Mouse (Mus musculus): Measurements from ENCODE around the gene Srgap3. TPM values are rescaled to one million over a fixed set of nuclear protein-coding genes. Genes with fewer than 3 reads are reported as not detected.

Srgap3 gene
- total RNA-seq, 2 experiments from 2014 or later = 0.51 to 2.0 TPM

GRCm38 (mm10) chr6:112971116-112971768 lies 24.2 kb upstream of the Srgap3 start:
- Histone ChIP-seq H3K27ac (no peak overlapping the region), H3K4me3 (no peak overlapping the region)
- no peak for TF ChIP-seq CTCF (IDR thresholded peaks at IDR 0.05)
- intact Hi-C loops (cut with DNase I) = no loop called here
- DNase-seq = no peak

GRCm38 (mm10) chr6:112967359-112967758 lies 20.3 kb upstream of the Srgap3 start:
- no peak for DNase-seq
- H3K27ac ChIP-seq = no peak overlapping the region
- no peak overlapping the region for H3K4me3 ChIP-seq
- TF ChIP-seq CTCF (IDR thresholded peaks at IDR 0.05) = no peak
- intact Hi-C loops (cut with DNase I) = no loop called here

GRCm38 (mm10) chr6:112958360-112958759 lies 11.3 kb upstream of the Srgap3 start:
- DNase-seq = no peak
- intact Hi-C loops (cut with DNase I) = no loop called here
- TF ChIP-seq CTCF (IDR thresholded peaks at IDR 0.05) = no peak
- H3K27ac ChIP-seq = no peak overlapping the region
- H3K4me3 ChIP-seq = no peak overlapping the region

- TF ChIP-seq CTCF (IDR thresholded peaks at IDR 0.05) = no peak
- Histone ChIP-seq H3K27ac (no peak overlapping the region), H3K4me3 (no peak overlapping the region)
- DNase-seq = no peak
- intact Hi-C loops (cut with DNase I) = no loop called here
Measured at GRCm38 (mm10) chr6:112957583-112958280, 10.7 kb upstream of the Srgap3 start.

- no peak for TF ChIP-seq CTCF (IDR thresholded peaks at IDR 0.05)
- no peak overlapping the region for H3K27ac ChIP-seq
- H3K4me3 ChIP-seq = no peak overlapping the region
- intact Hi-C loops (cut with DNase I) = no loop called here
- no peak for DNase-seq
Measured at GRCm38 (mm10) chr6:112955773-112956172, 8.7 kb upstream of the Srgap3 start.

- intact Hi-C loops (cut with DNase I) = no loop called here
- Histone ChIP-seq H3K4me3 (no peak overlapping the region), H3K27ac (no peak overlapping the region)
- no peak for DNase-seq
- no peak for TF ChIP-seq CTCF (IDR thresholded peaks at IDR 0.05)
Measured at GRCm38 (mm10) chr6:112953905-112954304, 6.8 kb upstream of the Srgap3 start.

- no peak for DNase-seq
- no peak overlapping the region for H3K4me3 ChIP-seq
- TF ChIP-seq CTCF (IDR thresholded peaks at IDR 0.05) = no peak
- no peak overlapping the region for H3K27ac ChIP-seq
- intact Hi-C loops (cut with DNase I) = no loop called here
Measured at GRCm38 (mm10) chr6:112951254-112951653, 4.2 kb upstream of the Srgap3 start.

- no peak overlapping the region for H3K27ac ChIP-seq
- DNase-seq = no peak
- TF ChIP-seq CTCF (IDR thresholded peaks at IDR 0.05) = no peak
- no peak overlapping the region for H3K4me3 ChIP-seq
- intact Hi-C loops (cut with DNase I) = no loop called here
Measured at GRCm38 (mm10) chr6:112950205-112951110, 3.4 kb upstream of the Srgap3 start.

GRCm38 (mm10) chr6:112949220-112949619 lies 2.2 kb upstream of the Srgap3 start:
- no peak overlapping the region for H3K4me3 ChIP-seq
- TF ChIP-seq CTCF (IDR thresholded peaks at IDR 0.05) = no peak
- intact Hi-C loops (cut with DNase I) = no loop called here
- H3K27ac ChIP-seq = no peak overlapping the region
- DNase-seq = no peak

- no peak for DNase-seq
- intact Hi-C loops (cut with DNase I) = no loop called here
- no peak for TF ChIP-seq CTCF (IDR thresholded peaks at IDR 0.05)
- H3K27ac ChIP-seq = no peak overlapping the region
- H3K4me3 ChIP-seq = no peak overlapping the region
Measured at GRCm38 (mm10) chr6:112948416-112948815, 1.4 kb upstream of the Srgap3 start.

GRCm38 (mm10) chr6:112946021-112946811 lies 850 bp downstream of the Srgap3 start:
- Histone ChIP-seq H3K4me3 (peak overlapping the region; percentile 82), H3K27ac (peak overlapping the region; percentile 81)
- peak; percentile 37 for DNase-seq
- no peak for TF ChIP-seq CTCF (IDR thresholded peaks at IDR 0.05)
- intact Hi-C loops (cut with DNase I) = no loop called here

- peak overlapping the region; percentile 82 for H3K4me3 ChIP-seq
- intact Hi-C loops (cut with DNase I) = no loop called here
Measured at GRCm38 (mm10) chr6:112945181-112945751, 1.8 kb downstream of the Srgap3 start.

More at GRCm38 (mm10) chr6:112945181-112945751, 1.8 kb downstream of the Srgap3 start:
- DNase-seq = no peak
- TF ChIP-seq CTCF (IDR thresholded peaks at IDR 0.05) = no peak
- no peak overlapping the region for H3K27ac ChIP-seq
